Mouse (Mus musculus) kidney, postnatal 4 days (tissue): ENCODE results near the gene Acp4.
A peak's percentile ranks its signal among the peaks of the same experiment; 100 is the strongest.
"Not testable (repeated sequence)": the region's sequence is repeated elsewhere in the genome, so short reads cannot be mapped to it uniquely, and the experiment has no call there.

Source experiments
- DNase-seq, 2 experiments: peaks; one replicate each; pipeline ENCODE4 v3.0.0; 2021; ENCODE audit warnings: mixed read lengths in 2 of 2

The Acp4 gene

DNA sequence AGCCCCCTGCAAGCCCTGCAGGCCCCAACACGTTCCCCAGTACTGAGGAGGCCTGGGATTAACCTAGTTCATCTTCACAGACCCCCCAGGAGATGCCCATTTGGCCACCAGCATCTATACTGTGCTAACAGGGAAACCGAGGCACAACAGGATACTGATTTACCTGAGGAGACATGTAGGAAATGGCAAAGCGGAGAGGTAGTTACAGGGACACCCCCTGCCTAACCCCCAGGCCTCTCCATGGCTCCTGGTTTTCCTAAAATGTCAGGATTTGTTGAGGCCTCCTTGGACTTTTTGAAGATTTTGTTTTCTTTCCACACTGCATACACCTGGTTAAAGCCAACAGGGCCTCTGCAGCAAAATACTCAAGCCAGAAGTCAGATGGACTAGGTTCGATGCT is at the start of gene Acp4:
TSS of gene Acp4 (minus strand) at position 101 of the 400 bp plus-strand sequence.
- DNase-seq = no peak

DNA sequence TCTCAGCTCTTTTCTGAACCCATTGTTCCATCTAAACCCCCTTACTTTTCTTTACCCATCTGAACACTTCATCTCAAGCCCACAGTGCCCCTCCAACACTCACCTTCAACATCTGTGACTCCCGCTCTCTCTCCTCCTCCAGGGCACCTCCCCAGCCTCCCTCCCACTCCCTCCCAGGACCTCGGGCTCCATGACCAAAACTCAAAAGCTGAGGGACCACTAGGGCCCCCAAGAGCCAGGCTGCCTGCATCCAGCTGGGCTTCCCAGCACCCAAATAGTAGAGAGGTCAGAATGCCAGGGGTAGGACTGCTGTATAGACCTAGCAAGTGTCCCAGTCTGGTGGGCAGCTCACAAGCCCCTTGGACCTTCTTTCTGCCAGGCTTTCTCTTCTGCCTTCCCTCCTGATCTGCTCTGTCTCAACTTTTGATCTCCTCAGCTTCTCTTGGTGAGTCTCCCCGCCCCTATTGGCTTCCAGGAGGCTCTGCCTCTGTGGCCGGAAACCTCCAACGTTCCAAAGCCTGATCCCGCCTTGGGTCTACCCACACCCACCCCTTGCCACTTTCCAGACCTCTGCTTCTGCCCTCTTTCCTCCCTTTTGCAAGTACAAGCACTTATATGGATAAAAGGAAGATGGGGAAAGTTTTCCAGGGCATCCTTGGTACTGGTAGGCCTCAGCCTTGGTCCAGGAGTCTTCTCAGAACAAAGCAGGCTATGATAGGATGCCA is 49.5 kb upstream of the Acp4 start, which contains the start of gene Clec11a:
TSS of gene Clec11a (minus strand) at position 387 of the 725 bp plus-strand sequence.
- DNase-seq = peak in 1 of 2 experiments; percentile 30

DNA sequence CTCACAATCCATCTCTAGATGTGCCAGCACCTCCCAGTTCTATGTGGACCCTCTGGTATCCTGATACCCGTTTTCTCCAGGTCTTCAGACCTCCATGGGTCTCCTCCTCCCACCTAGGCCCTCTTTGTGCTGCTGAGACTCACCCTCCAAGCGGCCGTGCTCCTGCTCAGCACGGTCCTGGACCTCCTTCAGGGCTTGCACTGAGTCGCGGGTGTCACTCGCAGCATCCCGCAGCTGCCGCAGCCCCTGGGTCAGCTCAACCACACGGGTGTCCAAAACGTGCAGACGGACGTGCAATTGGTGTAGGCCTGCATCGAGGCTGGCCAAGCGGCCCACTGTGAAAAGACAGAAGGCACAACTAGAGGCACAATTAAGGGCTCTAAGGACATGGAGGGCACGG is 48.5 kb upstream of the Acp4 start:
- no peak for DNase-seq

DNA sequence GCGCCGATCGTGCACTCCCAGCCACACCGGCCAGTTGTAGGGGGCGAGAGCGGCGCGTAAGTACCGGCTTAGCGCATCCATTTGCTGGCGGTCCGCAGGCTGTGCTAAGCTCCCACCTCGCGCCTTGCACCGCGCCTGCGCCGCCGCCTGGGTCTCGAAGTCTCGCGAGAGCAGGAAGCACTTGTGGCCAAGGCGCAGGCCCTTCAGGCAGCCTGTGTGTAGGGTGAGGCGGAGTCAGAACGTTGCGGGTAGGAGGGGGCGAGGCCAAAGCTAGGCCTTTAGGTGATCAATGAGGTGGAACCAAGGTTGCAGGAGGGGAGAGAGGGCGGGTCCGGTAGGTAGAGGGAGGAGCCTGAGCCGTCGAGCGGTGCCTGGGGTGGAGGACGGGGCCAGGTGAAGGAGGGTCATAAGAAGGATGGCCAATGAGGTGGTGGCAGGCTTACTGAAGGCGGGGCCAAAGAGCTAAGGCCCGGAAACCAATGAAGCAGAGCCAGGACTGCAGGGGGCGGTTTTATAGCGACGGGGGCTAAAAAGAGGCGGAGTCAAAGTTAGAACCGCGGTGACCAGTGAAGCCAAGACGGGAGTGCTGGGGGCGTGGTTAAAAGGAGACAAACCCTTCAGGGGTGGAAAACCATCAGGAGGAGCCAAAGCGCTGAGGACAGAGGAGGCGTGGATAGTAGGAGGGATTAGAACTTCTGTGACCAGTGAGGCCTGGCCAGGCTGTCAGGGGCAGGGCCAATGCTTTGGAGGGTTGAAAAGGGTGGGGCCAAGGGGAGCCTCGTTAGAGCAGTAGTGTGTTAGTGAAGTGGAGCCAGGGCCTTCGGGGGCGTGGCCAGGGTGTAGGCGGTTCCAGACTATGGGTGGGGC is 47.8 kb upstream of the Acp4 start:
- DNase-seq = peak; percentile 96 to 98

DNA sequence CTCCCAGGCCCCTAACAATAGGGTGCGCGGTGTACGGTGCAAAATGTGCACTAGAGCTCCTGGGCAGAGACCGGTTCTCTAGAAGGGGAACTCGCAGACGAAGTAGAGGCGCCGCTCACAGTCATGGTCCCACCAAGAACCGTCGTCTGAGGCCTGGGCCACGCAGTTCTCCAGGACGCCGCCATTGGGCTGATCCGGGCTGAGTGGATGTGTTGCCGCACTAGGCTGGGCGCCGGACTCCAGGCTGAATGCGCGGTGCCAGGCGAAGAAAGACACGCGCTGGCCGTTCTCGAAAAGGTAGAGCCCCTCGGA is 47.2 kb upstream of the Acp4 start:
- no peak for DNase-seq

DNA sequence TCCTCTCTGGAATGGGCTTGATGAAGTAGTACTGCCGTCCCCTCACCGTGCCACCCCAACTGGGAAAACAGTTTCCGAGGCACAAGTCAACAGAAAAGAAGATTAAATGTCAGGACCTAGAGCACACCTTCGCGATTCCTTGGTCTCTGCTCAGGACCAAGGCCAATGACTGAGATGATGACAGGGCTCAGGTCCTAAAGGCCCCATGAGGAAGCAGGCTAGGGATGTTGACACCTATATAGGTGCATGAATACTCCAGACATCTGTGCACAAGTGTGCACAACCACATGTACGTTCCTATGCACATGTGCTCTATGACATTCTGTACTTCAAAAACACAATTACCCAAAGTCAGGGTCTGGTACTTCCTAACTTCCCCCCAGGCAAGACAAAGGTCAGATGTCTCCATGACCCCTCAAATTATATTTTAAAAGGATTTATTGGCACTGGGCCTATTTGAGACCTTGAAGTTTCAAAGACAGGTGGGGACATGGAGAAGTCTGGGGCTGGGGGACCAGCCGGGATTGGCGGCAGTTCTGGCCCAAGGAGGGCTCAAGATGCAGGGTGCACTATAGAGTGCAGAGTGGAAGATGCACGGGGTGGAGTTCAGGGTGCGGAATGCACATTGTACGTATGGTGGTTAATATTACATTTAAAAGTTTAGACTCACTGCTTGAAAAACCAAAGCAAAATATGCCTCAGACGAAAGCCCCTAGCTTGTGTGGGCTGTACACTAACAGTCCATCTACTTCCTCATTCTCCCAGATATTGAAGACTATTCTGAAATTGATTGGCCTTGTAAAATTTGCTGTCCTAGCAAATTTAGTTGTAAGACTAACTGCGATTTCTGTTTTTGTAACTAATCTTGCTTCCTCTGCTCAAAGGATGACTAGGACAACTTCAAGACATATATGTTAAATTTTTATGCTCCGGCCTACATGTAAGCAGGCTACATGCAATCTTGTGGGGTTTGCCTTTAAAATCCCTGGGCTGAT is 46.5 kb upstream of the Acp4 start:
- DNase-seq = no peak

DNA sequence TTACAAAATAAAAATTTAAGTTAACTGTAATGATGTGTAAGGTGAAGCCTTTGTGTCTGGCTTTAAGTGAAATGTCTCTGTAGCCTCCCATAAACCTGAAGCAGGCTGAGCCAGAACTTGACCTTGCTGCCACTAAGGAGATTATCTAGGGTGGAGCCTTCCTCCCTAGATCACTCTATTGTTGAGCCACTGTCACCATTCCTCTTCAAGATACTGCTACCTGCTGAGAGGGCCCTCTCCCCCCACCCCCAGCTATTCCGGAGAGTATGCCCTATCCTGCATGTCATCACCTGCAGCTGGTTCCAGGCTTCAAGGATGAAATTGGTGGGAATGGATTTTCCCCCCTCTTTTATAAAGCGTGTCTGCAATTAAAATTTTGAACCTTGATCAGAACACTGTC is 40.3 kb upstream of the Acp4 start:
- not testable (repeated sequence) for DNase-seq

DNA sequence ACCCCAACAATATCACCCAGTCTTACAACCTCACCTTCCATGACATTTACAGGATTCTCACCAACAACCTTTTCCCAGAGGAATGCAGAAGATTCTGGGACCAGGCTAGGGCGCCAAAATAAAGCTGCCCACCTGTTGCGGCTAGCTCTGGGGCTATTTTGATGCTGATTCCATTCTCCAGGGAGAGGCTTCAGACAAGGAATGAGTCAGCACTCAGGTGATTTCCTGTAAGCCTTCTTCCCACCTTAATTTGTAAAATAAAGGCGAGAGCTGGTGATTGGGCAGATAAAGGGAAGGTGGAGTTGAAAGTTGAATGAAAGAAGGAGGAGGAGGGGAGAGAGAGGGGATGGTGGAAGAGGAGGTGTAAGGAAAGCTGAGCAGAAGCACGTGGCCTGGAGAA is 34.2 kb upstream of the Acp4 start:
- DNase-seq = no peak

DNA sequence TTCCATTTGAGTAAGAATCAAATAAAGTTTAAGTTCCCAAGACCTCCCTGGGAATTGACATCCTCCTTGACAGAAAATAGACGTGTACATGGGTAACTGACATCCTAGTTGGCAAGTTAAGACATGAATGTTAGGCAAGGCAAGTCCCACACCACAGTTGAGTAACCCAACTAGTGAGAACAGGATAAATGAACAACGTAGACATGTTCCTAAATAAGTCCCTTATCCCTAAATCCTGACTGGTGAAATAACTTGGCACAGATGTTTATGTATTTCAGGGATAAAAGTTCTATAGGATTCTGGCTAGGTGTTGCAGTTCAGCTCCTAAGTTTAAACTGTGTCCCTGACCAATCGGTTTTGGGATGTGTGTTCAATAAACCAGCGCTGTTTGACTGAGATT is 33.8 kb upstream of the Acp4 start:
- DNase-seq = no peak

DNA sequence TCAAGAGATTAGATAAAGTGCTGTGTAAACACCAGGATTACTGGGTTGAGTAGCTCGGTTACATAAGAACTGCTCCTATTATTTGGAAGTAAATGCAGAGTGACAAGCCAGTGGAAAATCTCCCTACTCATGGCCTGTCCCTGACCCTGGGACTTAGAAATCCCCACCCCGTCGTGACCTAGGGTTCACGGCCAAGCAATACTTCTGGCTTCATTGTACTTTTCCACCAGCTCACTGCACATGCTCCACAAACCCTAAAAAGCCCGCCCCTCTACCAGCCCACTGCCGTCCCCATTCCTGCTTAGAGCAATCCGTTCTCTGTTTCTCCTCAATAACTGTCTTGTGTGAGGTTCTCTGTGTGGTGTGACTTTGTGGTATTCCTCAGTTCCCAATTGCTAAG is 30.6 kb upstream of the Acp4 start:
- no peak for DNase-seq

DNA sequence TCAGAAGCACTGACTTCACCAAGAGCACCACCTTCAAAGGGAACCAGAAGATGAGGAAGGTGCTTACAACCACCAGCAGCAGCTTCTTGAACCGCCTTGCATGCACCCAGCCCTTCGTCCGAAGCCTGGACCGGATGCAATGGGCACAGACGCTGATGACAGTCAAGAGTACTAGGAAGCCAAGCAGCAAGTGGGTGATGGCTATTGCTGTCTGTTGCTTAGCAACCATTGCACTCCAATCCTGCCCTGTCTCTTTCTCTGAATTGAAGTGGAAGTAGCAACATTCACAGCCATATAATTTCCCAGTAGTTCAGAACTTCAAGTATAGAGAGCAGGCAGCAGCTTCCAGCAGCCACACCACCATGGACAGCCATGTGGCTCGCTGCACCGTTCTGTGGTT is 24.4 kb upstream of the Acp4 start:
- DNase-seq = no peak

DNA sequence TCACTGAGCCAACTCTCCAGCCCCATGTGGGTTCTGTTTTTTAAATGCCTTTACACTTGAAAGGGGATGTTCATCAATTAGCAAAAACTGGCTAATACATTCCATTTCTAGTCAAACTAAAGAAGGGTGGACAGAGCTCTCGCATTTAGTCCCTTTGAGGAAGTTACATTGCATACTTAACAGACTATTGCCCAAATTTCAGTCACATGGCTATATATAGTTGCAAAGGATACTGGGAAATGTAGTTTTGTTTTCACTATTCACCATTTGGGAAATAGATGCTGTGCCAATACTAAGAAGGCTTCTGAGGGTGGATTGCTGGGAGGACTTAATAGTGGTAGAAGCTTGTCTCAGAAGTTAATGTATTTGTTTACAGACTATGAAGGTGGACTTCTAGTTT is 23.8 kb upstream of the Acp4 start:
- DNase-seq = no peak

DNA sequence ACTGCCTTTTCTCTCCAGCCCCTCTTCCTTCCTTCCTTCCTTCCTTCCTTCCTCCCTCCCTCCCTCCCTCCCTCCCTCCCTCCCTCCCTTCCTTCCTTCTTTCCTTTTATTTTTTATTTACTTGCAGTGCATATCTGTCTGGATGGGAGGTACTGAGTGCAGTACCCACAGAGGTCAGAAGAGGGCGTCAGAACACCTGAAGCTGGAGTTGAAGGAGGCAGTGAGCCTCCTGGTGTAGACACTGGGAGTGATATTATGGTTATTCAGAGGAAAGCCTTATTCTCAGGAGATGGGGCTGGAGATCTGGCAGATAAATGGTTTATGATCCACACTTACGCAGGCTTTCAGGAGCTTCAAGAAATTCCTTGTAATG is 20.1 kb upstream of the Acp4 start:
- DNase-seq = peak; percentile 51 to 56

DNA sequence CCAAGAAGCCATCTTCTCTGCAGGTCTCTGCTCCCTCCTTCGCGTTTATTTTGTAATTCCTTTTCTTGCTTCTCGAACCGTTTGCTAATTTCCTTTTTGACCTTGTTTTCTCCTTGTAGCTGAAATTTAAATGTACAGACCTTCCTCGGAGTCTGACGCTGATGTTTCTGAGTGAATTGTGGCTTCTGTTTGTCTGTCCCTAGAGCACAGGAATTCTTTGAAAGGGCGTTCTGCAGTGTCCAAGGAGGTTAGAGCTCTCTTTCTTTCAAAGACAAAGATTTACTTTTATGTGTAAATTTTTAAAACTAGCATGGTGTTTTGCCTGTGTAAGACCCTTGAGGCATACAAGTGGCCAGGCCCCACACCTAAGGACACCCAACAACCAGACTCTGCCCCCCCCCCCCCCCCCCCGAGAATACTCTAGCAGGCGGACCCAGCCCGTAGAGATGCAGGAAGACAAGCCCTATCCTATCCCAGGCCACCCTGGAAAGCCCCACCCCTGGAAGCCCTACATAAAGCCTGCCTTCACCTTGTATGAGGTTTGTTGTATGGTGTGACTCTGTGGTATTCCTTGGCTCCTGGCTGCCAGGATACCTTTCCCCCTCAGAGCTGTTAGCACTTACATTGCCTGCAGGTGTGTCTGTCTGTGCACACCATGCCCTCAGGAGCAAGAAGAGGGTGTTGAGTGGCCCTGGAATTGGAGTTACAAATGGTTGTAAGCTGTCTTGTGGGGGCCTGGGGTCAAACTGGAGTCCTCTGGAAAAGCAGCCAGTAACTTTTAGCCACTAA is 19.5 kb upstream of the Acp4 start:
- DNase-seq = no peak

DNA sequence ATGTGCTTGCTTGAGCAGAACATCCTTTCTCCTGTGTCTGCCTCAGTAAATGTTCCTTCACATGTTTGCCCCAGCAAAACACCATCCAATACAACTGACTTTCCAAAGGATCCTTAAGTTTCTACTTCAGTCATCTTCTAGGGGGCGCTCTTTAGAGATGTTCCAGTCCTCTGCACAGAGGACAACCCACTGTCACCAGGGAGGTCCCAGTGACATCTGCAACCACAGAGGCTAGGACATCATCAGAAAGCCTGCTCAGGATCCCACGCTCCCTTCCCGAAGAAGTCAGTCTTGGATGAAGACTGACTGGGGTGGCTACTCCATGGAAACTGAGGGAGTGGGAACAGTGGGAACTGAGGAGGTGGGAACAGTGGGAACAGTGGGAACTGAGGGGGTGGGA is 18.4 kb upstream of the Acp4 start:
- DNase-seq = no peak

DNA sequence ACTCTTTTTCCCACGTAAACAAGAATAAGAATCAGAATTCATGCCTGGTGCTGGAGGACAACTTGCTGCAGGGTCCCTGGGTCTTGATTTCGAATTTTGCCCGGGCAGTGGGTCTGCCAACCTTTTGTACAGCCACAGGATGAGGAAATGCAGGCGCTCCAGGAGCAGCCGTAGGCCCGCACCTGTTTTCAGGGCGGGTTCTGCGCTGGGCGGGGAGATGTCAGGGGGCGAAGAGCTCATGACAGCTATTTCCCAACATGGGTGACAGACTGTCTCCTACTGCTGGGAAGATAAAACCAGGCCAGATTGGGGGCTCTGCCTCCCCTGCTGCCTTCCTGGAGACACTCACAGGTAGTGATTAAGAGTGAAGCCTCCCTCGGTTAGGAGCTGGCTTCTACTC is 16.9 kb upstream of the Acp4 start:
- DNase-seq = no peak

DNA sequence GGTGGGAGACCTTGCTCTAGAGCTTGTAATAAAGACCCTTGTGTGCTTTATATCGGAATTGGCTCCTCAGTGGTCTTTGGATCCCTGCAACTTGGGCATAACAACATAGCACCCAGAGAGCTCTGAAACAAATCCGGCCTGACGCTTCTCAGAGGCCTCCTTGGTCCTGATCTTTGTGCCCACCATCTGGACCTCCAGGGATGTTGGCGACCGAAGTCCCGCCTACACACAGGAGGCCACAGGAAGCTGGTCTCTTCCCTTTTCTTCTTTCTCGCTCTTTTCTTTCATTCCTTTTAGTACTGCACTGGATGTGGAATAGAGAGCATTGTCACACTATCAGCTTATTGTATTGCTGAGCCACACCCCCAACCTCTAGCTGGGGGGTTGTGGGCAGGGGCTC is 16.3 kb upstream of the Acp4 start:
- no peak for DNase-seq

DNA sequence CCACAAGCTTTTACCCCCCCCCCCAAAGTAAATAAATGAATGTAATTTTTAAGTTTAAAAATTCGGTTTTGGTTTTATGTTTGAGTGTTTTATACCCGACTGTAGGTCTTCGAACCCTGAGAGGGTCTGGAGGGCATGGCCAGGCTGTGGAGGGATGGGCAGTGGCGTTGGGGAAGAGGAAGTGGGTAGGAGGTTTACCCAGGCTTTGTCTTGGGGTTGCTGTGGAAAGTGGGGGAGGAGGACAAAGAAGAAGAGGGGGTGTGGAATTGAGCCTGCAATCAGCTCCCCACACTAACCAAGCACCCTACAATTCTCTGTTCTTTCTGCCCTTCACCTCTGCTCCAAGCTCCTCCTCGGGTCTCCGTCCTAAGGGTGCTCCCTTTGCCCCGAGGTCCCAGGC is 15.4 kb upstream of the Acp4 start:
- no peak for DNase-seq

DNA sequence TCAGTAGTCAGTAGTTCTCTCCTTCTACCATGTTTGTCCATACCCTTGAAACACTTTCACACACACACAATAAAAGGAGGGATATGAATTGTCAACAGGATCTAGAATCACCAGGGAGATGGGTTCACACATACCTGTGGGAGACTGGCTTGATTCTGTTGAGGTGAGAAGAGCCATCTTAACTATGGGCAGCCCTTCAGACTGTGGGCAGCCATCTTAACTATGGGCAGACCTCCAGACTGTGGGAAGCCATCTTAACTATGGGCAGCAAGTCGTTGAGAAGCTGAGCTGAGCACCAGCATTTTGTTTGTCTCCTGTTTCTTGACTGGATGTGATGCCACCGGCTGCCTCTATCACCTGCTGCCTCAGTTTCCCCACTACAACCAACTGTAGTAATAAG is 14.1 kb upstream of the Acp4 start:
- peak; percentile 22 to 23 for DNase-seq

DNA sequence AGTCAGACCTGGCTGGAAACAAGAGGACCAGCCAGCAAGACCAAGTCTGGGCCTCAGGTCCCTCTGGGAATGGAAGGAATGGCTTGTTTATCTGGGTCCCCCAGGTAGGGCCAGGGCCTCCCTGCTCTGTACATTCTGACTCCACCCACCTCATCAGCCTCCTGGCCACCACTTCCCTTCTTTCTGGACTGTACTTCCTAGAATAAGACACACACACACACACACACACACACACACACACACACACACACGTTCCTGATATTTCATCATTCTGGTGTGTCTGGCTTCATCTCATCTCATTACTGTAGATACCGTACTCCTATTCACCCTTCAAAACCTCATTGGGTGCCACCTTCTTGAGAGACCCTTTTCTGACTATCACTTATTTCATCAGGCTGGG is 12.2 kb upstream of the Acp4 start:
- DNase-seq = no peak

DNA sequence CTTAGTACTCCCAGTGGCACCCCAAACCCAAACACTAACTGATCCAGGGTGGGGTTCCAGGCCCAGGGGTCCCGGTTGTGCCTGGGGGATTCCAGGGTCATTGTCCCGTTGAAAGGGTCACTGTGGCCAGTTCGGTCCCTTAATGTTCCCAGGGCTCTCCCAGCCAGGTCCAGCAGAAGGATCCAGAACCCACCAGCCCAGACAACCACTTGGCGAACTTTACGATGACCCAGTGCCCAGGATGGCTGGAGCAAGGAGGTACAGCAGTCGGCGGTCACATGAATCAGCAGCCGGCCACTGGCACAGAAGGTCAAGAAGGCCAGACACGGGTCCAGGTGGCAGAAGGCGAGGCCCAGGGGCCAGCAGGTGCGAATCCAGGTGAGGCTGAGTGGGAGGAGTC is 10.9 kb upstream of the Acp4 start:
- no peak for DNase-seq
